Mouse (Mus musculus): ENCODE data around the gene Spats1. TPM values are rescaled to one million over a fixed set of nuclear protein-coding genes. Genes with fewer than 3 reads are reported as not detected.

Spats1 gene
- polyA plus RNA-seq, 1 experiment, result not detected

- no peaks in the 10 kb centered on the region for H3K4me1 ChIP-seq (ENCODE audit: control insufficient read depth, insufficient read depth, insufficient read length, low read length)
- H3K4me3 ChIP-seq (ENCODE audit: low read depth, low read length), result no peak overlapping the region
- H3K27ac ChIP-seq (ENCODE audit: insufficient read depth, low read depth, low read length), result no peak overlapping the region
- 68% methylated on average over 6 of the region's 6 CpGs for WGBS
- no peaks in the 10 kb centered on the region for H3K27me3 ChIP-seq (ENCODE audit: control insufficient read depth, insufficient read depth, low read length)
- TF ChIP-seq CTCF (IDR thresholded peaks at IDR 0.05; ENCODE audit: extremely low read depth, insufficient read length, insufficient replicate concordance, low read depth, low read length) (no peak), POLR2A (IDR thresholded peaks at IDR 0.05; ENCODE audit: low read depth, low read length) (no peak)
- H3K36me3 ChIP-seq (ENCODE audit: control insufficient read depth, insufficient read depth, low read length), result peaks cover 6% of the 10 kb centered on the region
Observed at GRCm38 (mm10) chr17:45505941-45506465, 30.8 kb upstream of the Spats1 start.

DNA sequence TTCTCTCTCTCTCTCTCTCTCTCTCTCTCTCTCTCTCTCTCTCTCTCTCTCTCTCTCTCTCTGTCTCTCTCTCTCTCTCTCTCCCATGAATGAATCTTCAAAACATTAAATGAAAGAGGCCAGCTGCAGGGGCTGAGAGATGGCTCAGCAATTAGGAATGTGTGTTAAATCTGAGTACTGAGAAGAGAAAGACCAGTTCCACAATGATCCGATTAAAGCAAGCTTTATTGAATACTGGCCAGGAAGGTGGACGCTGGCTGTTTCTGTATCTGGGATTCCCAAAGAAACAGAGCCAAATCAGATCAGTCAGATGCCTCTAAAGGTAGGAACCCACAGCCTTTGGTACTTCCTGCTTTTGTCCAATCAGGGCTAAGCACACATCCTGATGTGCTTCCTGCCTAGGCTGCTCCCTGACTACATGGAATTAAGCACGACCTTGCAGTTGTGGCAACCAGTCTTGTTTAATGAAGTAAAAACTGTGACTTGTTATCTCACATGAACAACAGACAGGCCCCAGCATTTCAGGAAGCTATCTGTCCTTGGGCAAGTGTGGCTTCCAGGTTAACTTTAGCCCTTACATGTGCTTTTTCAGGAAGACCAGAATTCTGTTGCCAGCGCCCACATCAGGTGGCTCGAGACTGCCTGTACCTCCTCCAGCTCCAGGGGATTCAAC lies 28.2 kb upstream of the Spats1 start:
- H3K27ac ChIP-seq (ENCODE audit: insufficient read depth, low read depth, low read length), result no peak overlapping the region

GRCm38 (mm10) chr17:45502324-45502723 lies 27.1 kb upstream of the Spats1 start:
- no peak overlapping the region for H3K4me3 ChIP-seq (ENCODE audit: low read depth, low read length)
- H3K4me1 ChIP-seq (ENCODE audit: control insufficient read depth, insufficient read depth, insufficient read length, low read length), result no peaks in the 10 kb centered on the region
- 39% methylated on average over 4 of the region's 4 CpGs for WGBS
- no peak overlapping the region for H3K27ac ChIP-seq (ENCODE audit: insufficient read depth, low read depth, low read length)
- no peaks in the 10 kb centered on the region for H3K27me3 ChIP-seq (ENCODE audit: control insufficient read depth, insufficient read depth, low read length)
- H3K36me3 ChIP-seq (ENCODE audit: control insufficient read depth, insufficient read depth, low read length), result no peaks in the 10 kb centered on the region
- TF ChIP-seq CTCF (IDR thresholded peaks at IDR 0.05; ENCODE audit: extremely low read depth, insufficient read length, insufficient replicate concordance, low read depth, low read length) (no peak), POLR2A (IDR thresholded peaks at IDR 0.05; ENCODE audit: low read depth, low read length) (no peak)

More for the DNA sequence above, 28.2 kb upstream of the Spats1 start:
- Histone ChIP-seq H3K36me3 (ENCODE audit: control insufficient read depth, insufficient read depth, low read length) (no peaks in the 10 kb centered on the region), H3K4me1 (ENCODE audit: control insufficient read depth, insufficient read depth, insufficient read length, low read length) (no peaks in the 10 kb centered on the region), H3K27me3 (ENCODE audit: control insufficient read depth, insufficient read depth, low read length) (no peaks in the 10 kb centered on the region), H3K4me3 (ENCODE audit: low read depth, low read length) (no peak overlapping the region)
- 45% methylated on average over 5 of the region's 5 CpGs for WGBS
- TF ChIP-seq POLR2A (IDR thresholded peaks at IDR 0.05; ENCODE audit: low read depth, low read length) (no peak), CTCF (IDR thresholded peaks at IDR 0.05; ENCODE audit: extremely low read depth, insufficient read length, insufficient replicate concordance, low read depth, low read length) (no peak)

DNA sequence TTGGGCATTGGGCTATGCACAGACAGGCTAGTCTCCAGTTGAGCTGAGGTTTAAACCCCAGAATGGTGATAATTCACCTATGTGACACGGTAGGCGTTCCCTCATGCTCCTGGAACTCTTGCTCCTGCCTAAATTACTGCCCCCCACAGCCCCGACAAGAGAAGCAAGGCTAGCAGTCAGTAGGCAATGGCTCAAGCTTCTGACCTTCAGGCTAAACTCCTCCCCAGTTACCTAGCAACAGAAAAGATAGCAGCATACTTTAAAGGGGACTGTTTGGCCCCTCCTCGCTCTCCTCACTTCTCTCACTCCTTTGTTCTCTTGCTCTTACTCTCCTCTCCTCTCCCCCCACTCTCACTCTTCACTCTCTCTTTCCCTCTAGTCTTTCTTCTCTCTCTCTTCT lies 25.8 kb upstream of the Spats1 start:
- H3K27me3 ChIP-seq (ENCODE audit: control insufficient read depth, insufficient read depth, low read length), result no peaks in the 10 kb centered on the region
- H3K4me3 ChIP-seq (ENCODE audit: low read depth, low read length), result no peak overlapping the region
- no peak for TF ChIP-seq CTCF (IDR thresholded peaks at IDR 0.05; ENCODE audit: extremely low read depth, insufficient read length, insufficient replicate concordance, low read depth, low read length)
- H3K4me1 ChIP-seq (ENCODE audit: control insufficient read depth, insufficient read depth, insufficient read length, low read length), result no peaks in the 10 kb centered on the region
- H3K27ac ChIP-seq (ENCODE audit: insufficient read depth, low read depth, low read length), result no peak overlapping the region
- WGBS, result 34% methylated on average over 4 of the region's 4 CpGs
- H3K36me3 ChIP-seq (ENCODE audit: control insufficient read depth, insufficient read depth, low read length), result no peaks in the 10 kb centered on the region

DNA sequence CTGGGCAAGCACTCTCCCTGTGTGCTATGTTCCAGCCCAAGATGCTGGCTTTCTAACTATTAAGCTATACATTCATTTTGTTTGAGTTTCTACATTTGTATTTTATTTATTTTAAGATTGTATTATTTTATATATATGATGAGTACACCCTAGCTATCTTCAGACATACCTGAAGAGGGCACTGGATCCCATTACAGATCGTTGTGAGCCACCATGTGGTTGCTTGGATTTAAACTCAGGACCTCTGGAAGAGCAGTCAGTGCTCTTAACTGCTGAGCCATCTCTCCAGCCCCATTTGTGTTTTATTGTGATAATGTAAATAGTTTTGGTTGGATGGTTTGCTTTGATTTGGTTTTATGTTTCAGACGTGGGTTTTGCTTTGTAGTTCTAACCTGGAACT lies 24.3 kb upstream of the Spats1 start:
- Histone ChIP-seq H3K27me3 (ENCODE audit: control insufficient read depth, insufficient read depth, low read length) (no peaks in the 10 kb centered on the region), H3K27ac (ENCODE audit: insufficient read depth, low read depth, low read length) (no peak overlapping the region), H3K4me1 (ENCODE audit: control insufficient read depth, insufficient read depth, insufficient read length, low read length) (peaks cover 5% of the 10 kb centered on the region; the same call in 1 of the 2 replicates), H3K36me3 (ENCODE audit: control insufficient read depth, insufficient read depth, low read length) (no peaks in the 10 kb centered on the region), H3K4me3 (ENCODE audit: low read depth, low read length) (no peak overlapping the region)
- WGBS, result 33% methylated on average over 2 of the region's 2 CpGs
- TF ChIP-seq POLR2A (IDR thresholded peaks at IDR 0.05; ENCODE audit: low read depth, low read length) (no peak), CTCF (IDR thresholded peaks at IDR 0.05; ENCODE audit: extremely low read depth, insufficient read length, insufficient replicate concordance, low read depth, low read length) (no peak)

DNA sequence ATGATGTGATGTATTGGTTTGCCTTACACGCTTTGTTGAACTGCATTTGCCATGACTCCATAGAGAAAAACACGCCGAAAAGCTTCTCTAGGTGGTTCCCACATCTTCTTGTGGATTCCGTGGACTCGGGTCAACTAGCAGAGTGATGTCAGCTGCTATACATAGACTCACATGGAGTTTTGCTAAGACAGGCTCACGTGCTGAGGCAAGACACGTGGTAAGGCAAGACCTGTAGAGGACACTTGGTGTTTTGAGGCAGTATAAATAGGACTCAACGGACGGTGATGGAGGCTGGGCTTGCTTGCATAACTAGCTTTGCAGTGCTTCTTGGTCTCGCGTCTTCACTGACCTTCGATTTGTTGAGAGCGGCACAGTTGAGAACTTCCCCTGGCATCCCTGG lies 23.2 kb upstream of the Spats1 start:
- WGBS, result 86% methylated on average over 13 of the region's 13 CpGs
- Histone ChIP-seq H3K36me3 (ENCODE audit: control insufficient read depth, insufficient read depth, low read length) (no peaks in the 10 kb centered on the region), H3K4me1 (ENCODE audit: control insufficient read depth, insufficient read depth, insufficient read length, low read length) (peaks cover 5% of the 10 kb centered on the region; the same call in 1 of the 2 replicates), H3K4me3 (ENCODE audit: low read depth, low read length) (no peak overlapping the region), H3K27me3 (ENCODE audit: control insufficient read depth, insufficient read depth, low read length) (no peaks in the 10 kb centered on the region), H3K27ac (ENCODE audit: insufficient read depth, low read depth, low read length) (no peak overlapping the region)
- TF ChIP-seq POLR2A (IDR thresholded peaks at IDR 0.05; ENCODE audit: low read depth, low read length) (no peak), CTCF (IDR thresholded peaks at IDR 0.05; ENCODE audit: extremely low read depth, insufficient read length, insufficient replicate concordance, low read depth, low read length) (no peak)

DNA sequence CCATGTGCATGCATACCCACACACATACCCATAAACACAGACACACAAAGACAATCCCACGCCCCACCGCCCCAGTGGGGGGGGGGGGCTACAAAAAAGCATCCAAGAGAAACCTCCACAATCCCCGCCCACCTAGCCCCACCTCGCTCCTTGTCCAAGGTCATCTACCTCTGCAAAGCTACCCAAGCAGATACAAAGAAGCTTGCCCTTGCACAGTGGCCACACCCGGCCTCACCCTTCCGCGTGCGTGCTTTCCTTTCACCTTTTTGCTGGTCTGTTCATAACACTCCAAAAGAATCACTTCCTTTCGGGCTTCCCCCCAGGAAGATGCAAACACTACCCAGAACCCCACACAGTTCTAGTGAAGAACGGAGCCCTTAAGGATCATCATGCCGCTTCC lies 20.2 kb upstream of the Spats1 start:
- Histone ChIP-seq H3K27me3 (ENCODE audit: control insufficient read depth, insufficient read depth, low read length) (no peaks in the 10 kb centered on the region), H3K4me3 (ENCODE audit: low read depth, low read length) (no peak overlapping the region), H3K4me1 (ENCODE audit: control insufficient read depth, insufficient read depth, insufficient read length, low read length) (peaks cover 5% of the 10 kb centered on the region; the same call in 1 of the 2 replicates), H3K36me3 (ENCODE audit: control insufficient read depth, insufficient read depth, low read length) (no peaks in the 10 kb centered on the region), H3K27ac (ENCODE audit: insufficient read depth, low read depth, low read length) (no peak overlapping the region)
- WGBS, result 41% methylated on average over 11 of the region's 11 CpGs
- TF ChIP-seq CTCF (IDR thresholded peaks at IDR 0.05; ENCODE audit: extremely low read depth, insufficient read length, insufficient replicate concordance, low read depth, low read length) (no peak), POLR2A (IDR thresholded peaks at IDR 0.05; ENCODE audit: low read depth, low read length) (no peak)

Measured in small intestine, adult 2 months (tissue).